21 mouse cellular contexts compared by ENCODE assay signal in the genomic region with DNA sequence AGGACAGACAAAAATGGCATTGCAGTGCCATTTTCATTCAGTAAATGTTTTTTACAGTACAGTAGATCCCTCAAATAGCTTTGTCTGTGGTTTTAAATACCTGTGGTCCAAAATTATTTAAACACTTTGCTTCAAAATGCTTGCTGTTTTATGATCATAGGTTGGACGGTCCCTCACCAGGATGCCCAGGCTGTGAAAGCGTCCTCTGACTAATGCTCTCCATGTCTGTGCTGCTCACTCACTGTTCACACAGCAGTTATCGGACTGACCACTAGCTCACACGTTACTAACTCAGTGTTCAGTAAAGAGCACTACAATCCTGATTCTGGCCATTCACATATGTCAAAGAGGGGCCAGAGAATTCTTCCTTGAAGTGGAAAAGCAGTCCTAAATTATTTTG. TPM values are rescaled to one million over a fixed set of nuclear protein-coding genes. Genes with fewer than 3 reads are reported as not detected.
DNase-seq lines count a peak whose midpoint lies in the region; ATAC-seq and TF ChIP-seq lines count a peak whose summit lies in the region.
"Had no signal": no experiment of that assay in that cellular context is flagged by ENCODE, and none has a peak within 500 bp of the region (broad histone marks: within the 10 kb centered on the region; RNA-seq: fewer than 3 reads in every experiment).

No protein-coding gene starts in this region.

- POLR2A ChIA-PET in Patski (lab: Charles Lee): interaction anchor here (0.6 kb wide), 1 partner anchor 13 kb away, joined by 12 read pairs; no protein-coding TSS in a partner anchor

- CTCF ChIA-PET in Patski (lab: Charles Lee): no interaction called here

- no peak for TF ChIP-seq CTCF in Patski (IDR thresholded peaks at IDR 0.05)

- ATAC-seq in Patski: peak; percentile 99
- no peak for ATAC-seq in activated CD4-positive, CD25-positive, alpha-beta regulatory T cell, adult 4 months
- ATAC-seq: forebrain, embryonic 15.5 days; hindbrain, embryonic 16.5 days; intestine, embryonic 15.5 days had no signal

- in situ Hi-C loops in Patski (cut with MboI; ENCODE audit: low pct_unique_long_range_greater_than_20kb): no loop called here

- peak; percentile 64 for DNase-seq in Muller cell, postnatal 12 days (ENCODE audit: inconsistent ontology term)
- peak; percentile 33 for DNase-seq in Patski (ENCODE audit: low read depth, low spot score)
- DNase-seq in fibroblast of lung, adult 2 months (ENCODE audit: low read depth): peak; percentile 44
- no peak for DNase-seq in adrenal gland, adult (ENCODE audit: inconsistent age in 2 of 2, low spot score in 1 of 2)
- DNase-seq in right cerebral cortex, postnatal 36 days (ENCODE audit: low spot score in 2 of 2): no peak
- DNase-seq: adrenal gland, adult 8-10 months; adrenal gland, postnatal 25 days; cerebellum, adult 11-12 months; cerebellum, adult 8-10 months; cerebellum, postnatal 10 days; cerebellum, postnatal 36 days; embryo, embryonic 11 days; gastrocnemius, postnatal 10 days; gastrocnemius, postnatal 36 days; kidney, adult 11 months had no signal

- H3K27me3 ChIP-seq in Patski: no peaks in the 10 kb centered on the region
- H3K27me3 ChIP-seq: embryonic facial prominence, embryonic 13.5 days; forebrain, embryonic 15.5 days; hindbrain, embryonic 13.5 days; intestine, embryonic 15.5 days had no signal

RNA-seq across cellular contexts. Expression of a gene that starts 25.1 kb away (rescaled TPM):
- polyA plus RNA-seq in Patski (2021): 8.5 TPM
- polyA plus RNA-seq in activated CD4-positive, CD25-positive, alpha-beta regulatory T cell, adult 4 months (2017; shearing (Covaris generic)): 10 to 100 TPM; 27.4 to 31.0 TPM

RNA-seq across cellular contexts. Expression of a gene that starts 25.2 kb away (rescaled TPM):
- 40.5 TPM for polyA plus RNA-seq in Patski (2021)
- polyA plus RNA-seq in activated CD4-positive, CD25-positive, alpha-beta regulatory T cell, adult 4 months (2017; shearing (Covaris generic)): 10 to 100 TPM; 56.1 to 58.4 TPM

RNA-seq across cellular contexts. Expression of a gene that starts 28.1 kb away (rescaled TPM):
- polyA plus RNA-seq in Patski (2021): 12.2 TPM
- 10 to 100 TPM; 18.0 to 18.5 TPM for polyA plus RNA-seq in activated CD4-positive, CD25-positive, alpha-beta regulatory T cell, adult 4 months (2017; shearing (Covaris generic))

RNA-seq across cellular contexts. Expression of a gene that starts 28.4 kb away (rescaled TPM):
- 31.8 TPM for polyA plus RNA-seq in Patski (2021)
- 1 to 10 TPM; 5.3 to 9.0 TPM for polyA plus RNA-seq in activated CD4-positive, CD25-positive, alpha-beta regulatory T cell, adult 4 months (2017; shearing (Covaris generic))

Comparison
In these comparisons a context has a peak if more than half of its experiments do, and no peak if none do; other contexts are left out.
1. DNase-seq: peak in Muller cell, postnatal 12 days (single experiment), Patski (single experiment) and fibroblast of lung, adult 2 months (single experiment); none in adrenal gland, adult (0 of 2) and right cerebral cortex, postnatal 36 days (0 of 2).